Mouse (Mus musculus) limb, embryonic 14.5 days (tissue): Measurements from ENCODE around the gene Ncdn. TPM values are rescaled to one million over a fixed set of nuclear protein-coding genes. Genes with fewer than 3 reads are reported as not detected.

Source experiments
- ATAC-seq: fragments of 200-750 bp; cut with Nextera tagmentation; 2 replicates; pipeline ENCODE4 v1.8.0; 2017; ENCODE audit warnings: low read depth, moderate number of reproducible peaks, moderate TSS enrichment; ENCODE audit not compliant: low FRiP score
- DNase-seq: peaks from one replicate; pipeline ENCODE4 v3.0.0-alpha.2; 2015; ENCODE audit warnings: low spot score
- H3K27ac ChIP-seq: fragments of 300-500 bp; sonication (generic); replicated peaks from 2 replicates; pipeline ENCODE4 v1.5.1; 2014; ENCODE audit warnings: low read depth, mild to moderate bottlenecking, low read length, moderate library complexity, mixed read lengths
- H3K27me3 ChIP-seq: fragments of 300-500 bp; sonication (generic); 2 replicates; pipeline ENCODE4 v1.6.1; 2014; ENCODE audit warnings: low read length, mixed read lengths; ENCODE audit not compliant: control insufficient read depth, insufficient read depth
- H3K36me3 ChIP-seq: fragments of 300-500 bp; sonication (generic); 2 replicates; pipeline ENCODE4 v1.6.1; 2014; ENCODE audit warnings: mild to moderate bottlenecking, low read length, moderate library complexity, mixed read lengths; ENCODE audit not compliant: control insufficient read depth, insufficient read depth
- H3K4me1 ChIP-seq: fragments of 300-500 bp; sonication (generic); 2 replicates; pipeline ENCODE4 v1.6.1; 2014; ENCODE audit warnings: antibody characterized with exemption, low read length, mixed read lengths; ENCODE audit not compliant: control insufficient read depth, insufficient read depth
- H3K4me2 ChIP-seq: fragments of 300-500 bp; sonication (generic); replicated peaks from 2 replicates; pipeline ENCODE4 v1.6.1; 2014; ENCODE audit warnings: low read depth, mild to moderate bottlenecking, low read length, moderate library complexity; ENCODE audit not compliant: severe bottlenecking
- H3K4me3 ChIP-seq: fragments of 300-500 bp; sonication (generic); replicated peaks from 2 replicates; pipeline ENCODE4 v1.5.1; 2014; ENCODE audit warnings: low read length
- H3K9ac ChIP-seq: fragments of 300-500 bp; sonication (generic); 2 replicates; pipeline ENCODE4 v1.6.1; 2014; ENCODE audit warnings: mild to moderate bottlenecking, low read depth, low read length, moderate library complexity; ENCODE audit not compliant: severe bottlenecking
- H3K9me3 ChIP-seq: fragments of 300-500 bp; sonication (generic); 2 replicates; pipeline ENCODE4 v1.6.1; 2016; ENCODE audit warnings: low read length; ENCODE audit not compliant: control insufficient read depth
- POLR2A ChIP-seq: fragments of 200-500 bp; IDR thresholded peaks from 2 replicates; pipeline ENCODE4 v1.8.0; 2012; ENCODE audit warnings: inconsistent platforms, mild to moderate bottlenecking, moderate library complexity, borderline replicate concordance; ENCODE audit not compliant: insufficient read depth, insufficient read length; ENCODE audit errors: extremely low read depth
- WGBS: fragments of 180-500 bp; shearing (Covaris S2); extraction: QIAGEN DNeasy Blood & Tissue Kit; methylation state at CpG from one replicate; pipeline ENCODE4 v1.1.7; 2014; 5-methylcytosine and 5-hydroxymethylcytosine counted together
- polyA plus RNA-seq, 2 experiments: library from polyadenylated mRNA; depleted of rRNA in 1 of 2; stranded (reverse) in 1 of 2; unstranded in 1 of 2; fragments of >200 nt; fragmentation: Nextera tagmentation in 1 of 2; extraction: Ambion mirVana in 1 of 2; gene quantifications; 2 replicates each; pipeline versions ENCODE4 v1.2.1 to v1.2.3; 2012 to 2014

Gene Ncdn
- polyA plus RNA-seq, 2 experiments, result 29.1 to 39.0 TPM

DNA sequence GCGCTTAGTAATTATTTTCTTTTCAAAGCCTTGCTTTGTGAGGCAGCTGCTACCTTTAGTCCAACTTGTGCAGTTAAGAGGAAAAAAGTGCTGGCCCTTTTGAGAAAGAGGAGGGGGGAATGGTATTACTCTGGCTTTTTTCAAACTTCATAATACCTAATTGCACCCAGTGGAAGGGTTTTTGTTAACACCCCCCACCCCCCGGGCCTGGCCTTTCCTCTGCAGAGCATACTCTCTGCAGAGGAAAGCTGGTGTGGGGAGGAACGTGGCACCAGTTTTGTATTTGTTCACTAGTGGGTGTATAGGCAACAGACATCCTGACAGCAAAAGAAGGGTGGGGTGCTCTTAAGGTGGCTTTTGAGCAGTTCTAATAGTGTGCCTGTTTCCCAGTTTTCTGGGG is 28.6 kb upstream of the Ncdn start:
- ATAC-seq (no peak), DNase-seq (no peak)
- TF ChIP-seq POLR2A, result no peak
- no peaks in the 10 kb centered on the region for H3K27me3 ChIP-seq
- H3K4me2 ChIP-seq, result no peak overlapping the region
- no peaks in the 10 kb centered on the region for H3K36me3 ChIP-seq
- no peak overlapping the region for H3K9ac ChIP-seq
- 48% methylated on average over 3 of the region's 3 CpGs for WGBS
- H3K4me1 ChIP-seq, result peaks cover 41% of the 10 kb centered on the region
- no peak overlapping the region for H3K4me3 ChIP-seq
- no peaks in the 10 kb centered on the region for H3K9me3 ChIP-seq
- H3K27ac ChIP-seq, result peak overlapping the region; percentile 71

DNA sequence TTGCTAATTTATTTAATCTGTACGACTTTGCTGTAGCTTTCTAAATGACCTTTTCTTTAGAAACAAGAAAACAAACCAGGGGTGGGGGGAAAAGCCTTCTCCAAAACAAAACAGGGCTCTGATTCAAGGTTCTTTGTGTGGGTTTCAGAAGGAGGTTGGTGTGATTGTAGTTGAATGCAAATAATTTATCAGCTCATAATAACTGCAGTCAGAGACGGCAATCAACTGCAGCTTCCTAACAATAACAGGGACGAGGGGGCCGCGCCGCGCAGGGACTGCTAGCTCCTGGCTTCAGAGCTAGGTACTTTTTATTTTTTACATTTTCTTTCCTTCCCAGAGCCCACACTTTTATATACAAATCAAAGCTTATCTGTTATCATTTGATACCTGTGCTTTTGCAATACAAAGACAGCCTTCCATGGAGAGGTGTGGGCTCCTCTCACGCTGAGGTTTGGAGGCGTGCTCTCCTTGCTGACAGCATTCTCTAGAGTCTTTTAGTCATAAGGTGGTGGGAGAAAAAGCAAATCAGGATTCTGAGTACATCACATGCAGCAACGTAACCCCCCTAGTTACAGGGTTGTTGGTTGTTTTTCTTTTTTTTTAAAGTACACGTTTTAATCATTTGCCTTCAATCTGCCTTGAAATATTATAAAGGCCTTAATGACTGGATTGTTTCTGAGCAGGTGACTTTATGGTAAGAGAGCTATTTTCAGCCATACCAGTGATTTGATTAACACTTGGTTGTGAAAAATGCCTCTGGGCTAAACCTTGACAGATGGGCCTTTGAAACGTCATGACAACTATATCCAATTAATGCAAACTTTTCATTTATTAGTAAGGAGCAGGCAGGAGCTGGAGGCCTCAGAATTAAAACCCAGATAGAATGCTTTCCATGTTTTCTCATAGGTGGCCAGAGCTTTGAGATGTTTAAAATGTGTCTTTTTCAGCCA is 26.9 kb upstream of the Ncdn start:
- Histone ChIP-seq H3K4me3 (no peak overlapping the region), H3K36me3 (no peaks in the 10 kb centered on the region), H3K27ac (no peak overlapping the region), H3K4me2 (no peak overlapping the region), H3K9me3 (no peaks in the 10 kb centered on the region), H3K4me1 (peaks cover 41% of the 10 kb centered on the region), H3K27me3 (no peaks in the 10 kb centered on the region), H3K9ac (no peak overlapping the region)
- DNase-seq (no peak), ATAC-seq (no peak)
- no peak for TF ChIP-seq POLR2A
- 44% methylated on average over 12 of the region's 12 CpGs for WGBS

DNA sequence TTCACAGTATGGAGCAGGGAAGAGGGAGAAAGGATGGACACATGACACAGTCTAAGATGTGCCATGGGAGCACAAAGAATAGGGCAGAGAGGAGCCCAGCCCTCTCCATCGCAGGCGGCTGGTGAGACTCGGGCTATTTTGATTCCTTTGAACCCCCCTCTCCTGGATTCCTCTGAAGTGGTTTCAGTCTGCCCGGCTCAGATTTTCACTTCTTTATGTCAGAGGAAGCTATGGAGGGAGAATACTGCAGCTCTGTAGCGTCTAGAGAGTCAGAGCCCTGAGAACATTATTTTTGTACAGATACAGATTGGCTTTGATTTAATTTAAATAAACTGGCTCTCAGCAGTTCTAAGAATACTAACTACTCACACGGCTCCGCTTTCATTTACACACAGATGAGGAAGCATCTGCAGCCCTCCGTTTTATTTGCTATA is 25.9 kb upstream of the Ncdn start:
- WGBS, result 36% methylated on average over 8 of the region's 8 CpGs
- no peak overlapping the region for H3K4me2 ChIP-seq
- no peak overlapping the region for H3K4me3 ChIP-seq
- no peak overlapping the region; the same call in 1 of the 2 replicates for H3K9ac ChIP-seq
- H3K27me3 ChIP-seq, result no peaks in the 10 kb centered on the region
- H3K36me3 ChIP-seq, result no peaks in the 10 kb centered on the region
- H3K9me3 ChIP-seq, result no peaks in the 10 kb centered on the region
- peaks cover 41% of the 10 kb centered on the region for H3K4me1 ChIP-seq
- H3K27ac ChIP-seq, result no peak overlapping the region
- ATAC-seq (no peak), DNase-seq (no peak)
- no peak for TF ChIP-seq POLR2A

DNA sequence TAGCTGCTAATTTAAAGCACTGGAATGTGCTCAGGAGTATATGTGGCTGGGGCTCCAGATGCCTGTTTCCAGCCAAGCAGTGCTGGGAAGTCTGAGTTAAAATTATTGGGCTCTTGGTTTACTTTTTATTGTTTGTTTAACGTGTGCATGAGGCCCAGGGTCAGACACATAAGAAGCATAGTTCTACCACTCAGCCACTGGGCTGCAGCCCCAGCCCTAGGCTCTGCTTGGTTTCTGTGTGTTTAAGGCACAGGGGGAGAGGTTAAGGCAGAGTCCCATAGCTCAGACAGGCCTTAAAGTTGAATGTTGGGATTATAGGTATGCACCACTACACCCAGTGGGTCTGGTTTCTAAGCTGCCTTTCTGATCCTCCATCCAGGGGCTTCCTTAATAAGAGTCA is 21.9 kb upstream of the Ncdn start:
- H3K4me1 ChIP-seq, result peaks cover 9% of the 10 kb centered on the region; the same call in 1 of the 2 replicates
- H3K27ac ChIP-seq, result no peak overlapping the region
- no peaks in the 10 kb centered on the region for H3K27me3 ChIP-seq
- TF ChIP-seq POLR2A, result no peak
- no peak overlapping the region for H3K4me2 ChIP-seq
- H3K9me3 ChIP-seq, result no peaks in the 10 kb centered on the region
- no peaks in the 10 kb centered on the region; the same call in 1 of the 2 replicates for H3K36me3 ChIP-seq
- no peak overlapping the region for H3K4me3 ChIP-seq
- no peak overlapping the region for H3K9ac ChIP-seq
- DNase-seq, result no peak
- no peak for ATAC-seq
- WGBS, result 23% methylated on average over 1 of the region's 1 CpGs

- no peaks in the 10 kb centered on the region for H3K9me3 ChIP-seq
- no peaks in the 10 kb centered on the region for H3K27me3 ChIP-seq
- H3K4me3 ChIP-seq, result no peak overlapping the region
- no peak overlapping the region for H3K9ac ChIP-seq
- H3K4me1 ChIP-seq, result 0 out of 2 replicates have a peak, but pooled peaks cover 4% of the 10 kb centered on the region
- H3K27ac ChIP-seq, result no peak overlapping the region
- 90% methylated on average over 6 of the region's 6 CpGs for WGBS
- H3K4me2 ChIP-seq, result no peak overlapping the region
- no peak for ATAC-seq
- H3K36me3 ChIP-seq, result no peaks in the 10 kb centered on the region; the same call in 1 of the 2 replicates
- TF ChIP-seq POLR2A, result no peak
- DNase-seq, result no peak
Measured at GRCm38 (mm10) chr4:126773871-126774270, 20.6 kb upstream of the Ncdn start.
